Mouse (Mus musculus) MEL (cell line): ENCODE data around the gene Tab2. TPM values are rescaled to one million over a fixed set of nuclear protein-coding genes. Genes with fewer than 3 reads are reported as not detected.

Source experiments
- DNase-seq: peaks from one replicate; pipeline ENCODE4 v3.0.0; 2011; ENCODE audit warnings: low read depth, low spot score
- H3K27ac ChIP-seq: 2 replicates; pipeline ENCODE4 v1.5.1; 2012; ENCODE audit warnings: low read depth, mild to moderate bottlenecking, control low read depth, low read length, moderate library complexity; ENCODE audit not compliant: control insufficient read depth
- H3K27me3 ChIP-seq, 2 experiments: fragments of 150-350 bp in 1 of 2; sonication (generic) in 1 of 2; 2 replicates each; pipeline ENCODE4 v1.6.1; 2012; ENCODE audit warnings: low read length in 2 of 2, mild to moderate bottlenecking in 2 of 2, improper control_type of control experiment in 1 of 2, moderate library complexity in 1 of 2; ENCODE audit not compliant: insufficient read depth in 2 of 2, control insufficient read depth in 1 of 2
- H3K36me3 ChIP-seq, 2 experiments: 2 replicates each; pipeline ENCODE4 v1.6.1; 2012 to 2014; ENCODE audit warnings: low read length in 2 of 2, improper control_type of control experiment in 1 of 2, inconsistent platforms in 1 of 2, mild to moderate bottlenecking in 1 of 2; ENCODE audit not compliant: insufficient read depth in 2 of 2, control insufficient read depth in 1 of 2
- H3K4me1 ChIP-seq, 2 experiments: fragments of 150-350 bp in 1 of 2; sonication (generic) in 1 of 2; 2 replicates each; pipeline ENCODE4 v1.6.1; 2012; ENCODE audit warnings: low read length in 2 of 2, improper control_type of control experiment in 1 of 2, mild to moderate bottlenecking in 1 of 2; ENCODE audit not compliant: insufficient read depth in 2 of 2, control insufficient read depth in 1 of 2
- H3K4me3 ChIP-seq, 2 experiments: fragments of 150-350 bp in 1 of 2; sonication (generic) in 1 of 2; 2 replicates each; pipeline ENCODE4 v1.5.1; 2012; ENCODE audit warnings: low read depth in 2 of 2, low read length in 2 of 2, mild to moderate bottlenecking in 2 of 2, moderate library complexity in 2 of 2, control low read depth in 1 of 2, improper control_type of control experiment in 1 of 2; ENCODE audit not compliant: control insufficient read depth in 1 of 2, insufficient read depth in 1 of 2
- H3K79me2 ChIP-seq: 2 replicates; pipeline ENCODE4 v1.6.1; 2012; ENCODE audit warnings: mild to moderate bottlenecking, low read length, moderate library complexity; ENCODE audit not compliant: control insufficient read depth, poor library complexity, insufficient read depth
- H3K9ac ChIP-seq: 2 replicates; pipeline ENCODE4 v1.6.1; 2012; ENCODE audit warnings: low read depth, mild to moderate bottlenecking, control low read depth, low read length, moderate library complexity; ENCODE audit not compliant: control insufficient read depth, poor library complexity, severe bottlenecking
- H3K9me3 ChIP-seq: fragments of 150-350 bp; sonication (generic); replicated peaks from 2 replicates; pipeline ENCODE4 v1.6.1; 2012; ENCODE audit warnings: mild to moderate bottlenecking, low read length, improper control_type of control experiment, moderate library complexity; ENCODE audit not compliant: insufficient read depth
- CHD2 ChIP-seq: IDR thresholded peaks from 2 replicates; pipeline ENCODE4 v1.6.1; 2011; ENCODE audit warnings: low read length, improper control_type of control experiment
- ELF1 ChIP-seq: IDR thresholded peaks from 2 replicates; pipeline ENCODE4 v1.6.1; 2014; ENCODE audit warnings: low read depth, mild to moderate bottlenecking, inconsistent platforms, low read length, improper control_type of control experiment, moderate library complexity
- EP300 ChIP-seq, 2 experiments: IDR thresholded peaks; 2 replicates each; pipeline ENCODE4 v1.6.1; 2011; ENCODE audit warnings: improper control_type of control experiment in 2 of 2, low read length in 2 of 2, low read depth in 1 of 2, mild to moderate bottlenecking in 1 of 2
- ETS1 ChIP-seq: IDR thresholded peaks from 2 replicates; pipeline ENCODE4 v1.6.1; 2012; ENCODE audit warnings: low read depth, mild to moderate bottlenecking, inconsistent platforms, low read length, improper control_type of control experiment, moderate library complexity
- GABPA ChIP-seq: IDR thresholded peaks from 2 replicates; pipeline ENCODE4 v1.6.1; 2012; ENCODE audit warnings: low read depth, mild to moderate bottlenecking, inconsistent platforms, low read length, improper control_type of control experiment, moderate library complexity
- HCFC1 ChIP-seq: IDR thresholded peaks from 2 replicates; pipeline ENCODE4 v1.6.1; 2012; ENCODE audit warnings: low read depth, mild to moderate bottlenecking, inconsistent platforms, low read length, improper control_type of control experiment, moderate library complexity
- KAT2A ChIP-seq: conservative IDR thresholded peaks from 2 replicates; pipeline ENCODE4 v1.6.1; 2012; ENCODE audit warnings: low read depth, low read length, improper control_type of control experiment, inconsistent platforms
- MAX ChIP-seq: IDR thresholded peaks from 2 replicates; pipeline ENCODE4 v1.6.1; 2011; ENCODE audit warnings: low read length, improper control_type of control experiment
- MEF2A ChIP-seq: IDR thresholded peaks from 2 replicates; pipeline ENCODE4 v1.6.1; 2014; ENCODE audit warnings: low read depth, mild to moderate bottlenecking, inconsistent platforms, low read length, improper control_type of control experiment; ENCODE audit not compliant: poor library complexity, insufficient replicate concordance, severe bottlenecking; ENCODE audit errors: extremely low read depth
- MXI1 ChIP-seq: IDR thresholded peaks from 2 replicates; pipeline ENCODE4 v1.6.1; 2011; ENCODE audit warnings: mild to moderate bottlenecking, low read depth, low read length, improper control_type of control experiment
- MYB ChIP-seq: IDR thresholded peaks from 2 replicates; pipeline ENCODE4 v1.6.1; 2011; ENCODE audit warnings: mild to moderate bottlenecking, low read depth, low read length, improper control_type of control experiment
- NELFE ChIP-seq: IDR thresholded peaks from 2 replicates; pipeline ENCODE4 v1.6.1; 2011; ENCODE audit warnings: low read depth, low read length, improper control_type of control experiment
- POLR2AphosphoS2 ChIP-seq: IDR thresholded peaks from 2 replicates; pipeline ENCODE4 v1.6.1; 2011; ENCODE audit warnings: low read length, improper control_type of control experiment
- RAD21 ChIP-seq: IDR thresholded peaks from 2 replicates; pipeline ENCODE4 v1.6.1; 2011; ENCODE audit warnings: mild to moderate bottlenecking, low read depth, low read length, improper control_type of control experiment
- RCOR1 ChIP-seq: IDR thresholded peaks from 2 replicates; pipeline ENCODE4 v1.6.1; 2012; ENCODE audit warnings: low read depth, mild to moderate bottlenecking, inconsistent platforms, low read length, improper control_type of control experiment
- SIN3A ChIP-seq: IDR thresholded peaks from 2 replicates; pipeline ENCODE4 v1.6.1; 2012; ENCODE audit warnings: low read length, improper control_type of control experiment, inconsistent platforms
- TAL1 ChIP-seq: IDR thresholded peaks from 2 replicates; pipeline ENCODE4 v1.6.1; 2012; ENCODE audit warnings: mild to moderate bottlenecking, inconsistent platforms, low read length, moderate library complexity, mixed read lengths
- TBP ChIP-seq: IDR thresholded peaks from 2 replicates; pipeline ENCODE4 v1.8.0; 2011; ENCODE audit warnings: low read depth, low read length, improper control_type of control experiment
- TCF12 ChIP-seq: IDR thresholded peaks from 2 replicates; pipeline ENCODE4 v1.6.1; 2014; ENCODE audit warnings: low read depth, mild to moderate bottlenecking, inconsistent platforms, low read length, improper control_type of control experiment, moderate library complexity
- USF1 ChIP-seq: IDR thresholded peaks from 2 replicates; pipeline ENCODE4 v1.6.1; 2014; ENCODE audit warnings: low read depth, mild to moderate bottlenecking, inconsistent platforms, low read length, improper control_type of control experiment, moderate library complexity
- USF2 ChIP-seq, 2 experiments: IDR thresholded peaks; 2 replicates each; pipeline ENCODE4 v1.6.1; 2011 to 2012; ENCODE audit warnings: improper control_type of control experiment in 2 of 2, low read length in 2 of 2, borderline replicate concordance in 1 of 2, inconsistent platforms in 1 of 2, low read depth in 1 of 2, mild to moderate bottlenecking in 1 of 2; ENCODE audit not compliant: insufficient read depth in 1 of 2
- ZKSCAN1 ChIP-seq: IDR thresholded peaks from 2 replicates; pipeline ENCODE4 v1.6.1; 2012; ENCODE audit warnings: low read depth, mild to moderate bottlenecking, inconsistent platforms, low read length, improper control_type of control experiment, moderate library complexity
- ZMIZ1 ChIP-seq: IDR thresholded peaks from 2 replicates; pipeline ENCODE4 v1.6.1; 2012; ENCODE audit warnings: low read depth, mild to moderate bottlenecking, inconsistent platforms, low read length, improper control_type of control experiment, moderate library complexity
- ZNF384 ChIP-seq: IDR thresholded peaks from 2 replicates; pipeline ENCODE4 v1.6.1; 2012; ENCODE audit warnings: low read depth, mild to moderate bottlenecking, inconsistent platforms, low read length, improper control_type of control experiment
- polyA plus RNA-seq, 2 experiments: library from polyadenylated mRNA; stranded (reverse) in 1 of 2; unstranded in 1 of 2; fragments of >175 nt in 1 of 2; fragments of >200 nt in 1 of 2; gene quantifications; 2 replicates each; pipeline versions ENCODE4 v1.2.1 to v1.2.4; 2012; ENCODE audit warnings: low replicate concordance in 2 of 2, low read depth in 1 of 2; ENCODE audit not compliant: insufficient read length in 2 of 2, insufficient read depth in 1 of 2, missing spikeins in 1 of 2
- total RNA-seq: library from RNA; depleted of rRNA; stranded (reverse); fragments of 300-350 nt; gene quantifications from 2 replicates; pipeline ENCODE4 v1.2.3, GENCODE M21; 2012

Tab2 gene
- total and polyA plus RNA-seq, 3 experiments: 21.6 to 101 (median 70.5) TPM

DNA sequence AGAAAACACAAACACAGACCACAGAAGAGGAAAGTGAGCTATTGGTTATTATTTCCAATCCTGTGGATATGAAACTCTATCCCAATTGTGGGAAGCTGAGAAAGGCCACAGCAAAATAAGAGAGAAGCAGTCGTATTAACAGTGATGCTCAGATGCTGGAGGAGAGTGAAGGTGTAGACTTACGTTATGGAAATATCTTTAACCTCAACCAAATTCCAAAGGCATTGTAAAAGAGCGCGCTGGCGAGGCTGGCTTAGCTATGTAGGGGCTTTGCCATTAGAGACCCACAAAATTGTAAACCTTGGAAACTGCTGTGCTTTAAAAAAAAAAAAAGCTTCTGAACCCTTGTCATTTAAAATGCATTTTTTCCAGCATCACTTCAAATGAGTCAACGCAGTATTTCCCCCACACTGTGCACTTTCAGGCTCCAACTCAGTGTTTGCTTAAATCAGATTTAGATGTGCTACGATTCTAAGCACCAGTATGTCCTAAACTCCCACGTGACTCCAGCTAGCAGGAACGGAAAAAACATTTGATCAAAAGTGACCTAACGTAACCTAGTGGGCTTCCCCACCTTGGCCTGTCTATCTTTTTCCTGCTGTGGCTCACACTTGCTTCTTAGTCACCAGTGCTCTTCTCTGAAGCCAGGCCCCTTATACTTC is 36.4 kb upstream of the Tab2 start:
- H3K27ac ChIP-seq: no peak overlapping the region
- no peak overlapping the region for H3K4me3 ChIP-seq
- no peaks in the 10 kb centered on the region for H3K79me2 ChIP-seq
- no peak overlapping the region for H3K9ac ChIP-seq
- H3K36me3 ChIP-seq: no peaks in the 10 kb centered on the region
- peaks cover 0 to 2% of the 10 kb centered on the region in 2 experiments; a peak in 1 of 4 replicates for H3K4me1 ChIP-seq
- TF ChIP-seq USF2 (IDR thresholded peaks at IDR 0.05; ENCODE audit: borderline replicate concordance in 1 of 2, insufficient read depth in 1 of 2, low read depth in 1 of 2, low read length in 2 of 2) (no peak), EP300 (IDR thresholded peaks at IDR 0.05; ENCODE audit: low read depth in 1 of 2, low read length in 2 of 2) (no peak), ELF1 (no peak), MXI1 (no peak), HCFC1 (no peak), MAX (no peak), ETS1 (no peak), TCF12 (no peak), USF1 (no peak), NELFE (no peak), CHD2 (no peak), ZMIZ1 (no peak), SIN3A (no peak), KAT2A (no peak), GABPA (no peak), MEF2A (no peak), POLR2AphosphoS2 (no peak)
- TF ChIP-seq, all 39 proteins: peak for 0
- Histone ChIP-seq H3K27me3 (peaks cover 0 to 3% of the 10 kb centered on the region in 2 experiments; a peak in 2 of 4 replicates), H3K9me3 (no peaks in the 10 kb centered on the region)
- DNase-seq: no peak

DNA sequence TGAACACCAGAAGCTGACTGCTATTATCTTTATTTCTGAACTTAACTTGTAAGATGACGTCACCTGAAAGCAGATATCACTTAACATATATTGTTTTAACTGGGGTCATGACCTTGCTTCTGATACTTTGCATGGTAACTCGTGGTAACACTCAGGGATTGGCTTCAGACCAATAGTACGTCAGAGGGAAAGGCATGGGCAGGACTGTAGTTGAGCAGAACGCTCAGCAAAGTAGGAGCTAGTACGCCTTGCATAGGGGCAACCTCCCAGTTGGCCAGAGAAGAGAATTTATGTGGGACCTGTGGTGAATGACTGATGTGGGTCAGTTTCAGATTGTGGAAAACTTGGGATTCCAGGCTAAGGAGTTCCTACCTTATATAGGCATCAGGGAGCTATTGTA is 35.6 kb upstream of the Tab2 start:
- TF ChIP-seq TBP: no peak
- TF ChIP-seq SIN3A: no peak
- no peak for TF ChIP-seq TAL1
- TF ChIP-seq MYB: no peak
- TF ChIP-seq POLR2AphosphoS2: no peak
- TF ChIP-seq RAD21: no peak
- TF ChIP-seq RCOR1: no peak
- no peak for TF ChIP-seq ZKSCAN1
- no peak for TF ChIP-seq NELFE
- no peak for TF ChIP-seq ZNF384
- TF ChIP-seq, all 39 proteins: peak for 0
- no peaks in the 10 kb centered on the region for H3K9me3 ChIP-seq
- no peak overlapping the region for H3K27ac ChIP-seq
- no peak overlapping the region for H3K4me3 ChIP-seq
- no peak overlapping the region for H3K9ac ChIP-seq
- no peaks in the 10 kb centered on the region for H3K36me3 ChIP-seq
- no peak for DNase-seq
- H3K27me3 ChIP-seq: peaks cover 0 to 3% of the 10 kb centered on the region in 2 experiments; a peak in 2 of 4 replicates
- H3K79me2 ChIP-seq: no peaks in the 10 kb centered on the region
- H3K4me1 ChIP-seq: peaks cover 0 to 2% of the 10 kb centered on the region in 2 experiments; a peak in 1 of 4 replicates
